Mouse (Mus musculus) intestine, postnatal 0 days (tissue): ENCODE measurements around the gene Zbtb21. TPM values are rescaled to one million over a fixed set of nuclear protein-coding genes. Genes with fewer than 3 reads are reported as not detected.
A peak's percentile ranks its signal among the peaks of the same experiment; 100 is the strongest.

Experiments used
- ATAC-seq: fragments of 200-750 bp; cut with Nextera tagmentation; 2 replicates; pipeline ENCODE4 v1.8.0; 2017; ENCODE audit warnings: mild to moderate bottlenecking, moderate TSS enrichment, moderate library complexity
- H3K27ac ChIP-seq: fragments of 300-500 bp; sonication (generic); 2 replicates; pipeline ENCODE4 v1.5.1; 2014; ENCODE audit warnings: mild to moderate bottlenecking, low read depth, low read length, moderate library complexity
- H3K27me3 ChIP-seq: fragments of 300-500 bp; sonication (generic); replicated peaks from 2 replicates; pipeline ENCODE4 v1.6.1; 2014; ENCODE audit warnings: low read length, mixed read lengths; ENCODE audit not compliant: control insufficient read depth, insufficient read depth
- H3K36me3 ChIP-seq: fragments of 300-500 bp; sonication (generic); 2 replicates; pipeline ENCODE4 v1.6.1; 2014; ENCODE audit warnings: mild to moderate bottlenecking, moderate library complexity; ENCODE audit not compliant: control insufficient read depth, insufficient read depth
- H3K4me1 ChIP-seq: fragments of 300-500 bp; sonication (generic); replicated peaks from 2 replicates; pipeline ENCODE4 v1.6.1; 2014; ENCODE audit warnings: antibody characterized with exemption, low read length, mixed read lengths; ENCODE audit not compliant: control insufficient read depth, insufficient read depth
- H3K4me2 ChIP-seq: fragments of 300-500 bp; sonication (generic); replicated peaks from 2 replicates; pipeline ENCODE4 v1.6.1; 2014; ENCODE audit warnings: low read depth, mild to moderate bottlenecking, moderate library complexity
- H3K4me3 ChIP-seq: fragments of 300-500 bp; sonication (generic); 2 replicates; pipeline ENCODE4 v1.5.1; 2014; ENCODE audit warnings: low read depth, low read length
- H3K9ac ChIP-seq: fragments of 300-500 bp; sonication (generic); 2 replicates; pipeline ENCODE4 v1.6.1; 2014; ENCODE audit warnings: mild to moderate bottlenecking, low read depth, low read length
- H3K9me3 ChIP-seq: fragments of 300-500 bp; sonication (generic); 2 replicates; pipeline ENCODE4 v1.6.1; 2016; ENCODE audit warnings: mixed run types; ENCODE audit not compliant: control insufficient read depth
- CTCF ChIP-seq: sonication (generic); IDR thresholded peaks from 2 replicates; pipeline ENCODE4 v1.5.1; 2016; ENCODE audit warnings: low read depth, mild to moderate bottlenecking, control low read depth, antibody characterized with exemption, moderate library complexity
- WGBS: fragments of 180-500 bp; shearing (Covaris S2); extraction: QIAGEN DNeasy Blood & Tissue Kit; methylation state at CpG from one replicate; pipeline ENCODE4 v1.1.7; 2014; 5-methylcytosine and 5-hydroxymethylcytosine counted together
- polyA plus RNA-seq: library from polyadenylated mRNA; unstranded; fragments of >200 nt; fragmentation: Nextera tagmentation; extraction: Ambion mirVana; gene quantifications from 2 replicates; pipeline ENCODE4 v1.2.1, GENCODE M21; 2015

Zbtb21 gene
- polyA plus RNA-seq, 1 experiment from 2014 or later: 4.2 TPM

GRCm38 (mm10) chr16:97984589-97984988 lies 22.2 kb upstream of the Zbtb21 start:
- Histone ChIP-seq H3K27ac (no peak overlapping the region), H3K27me3 (no peaks in the 10 kb centered on the region), H3K9me3 (no peaks in the 10 kb centered on the region), H3K4me2 (no peak overlapping the region), H3K36me3 (no peaks in the 10 kb centered on the region), H3K9ac (no peak overlapping the region), H3K4me3 (no peak overlapping the region), H3K4me1 (no peaks in the 10 kb centered on the region)
- no peak for TF ChIP-seq CTCF
- ATAC-seq: no peak
- WGBS: 80% methylated on average over 5 of the region's 5 CpGs

- H3K4me1 ChIP-seq: no peaks in the 10 kb centered on the region
- no peak overlapping the region for H3K4me2 ChIP-seq
- no peak overlapping the region for H3K9ac ChIP-seq
- no peaks in the 10 kb centered on the region for H3K36me3 ChIP-seq
- TF ChIP-seq CTCF: no peak
- no peak for ATAC-seq
- H3K4me3 ChIP-seq: no peak overlapping the region
- no peaks in the 10 kb centered on the region for H3K9me3 ChIP-seq
- no peak overlapping the region for H3K27ac ChIP-seq
- WGBS: 87% methylated on average over 1 of the region's 1 CpGs
- H3K27me3 ChIP-seq: no peaks in the 10 kb centered on the region
These were observed 18.9 kb upstream of the Zbtb21 start for GRCm38 (mm10) chr16:97981362-97981761.

- Histone ChIP-seq H3K9ac (no peak overlapping the region), H3K36me3 (no peaks in the 10 kb centered on the region), H3K4me2 (no peak overlapping the region), H3K27me3 (no peaks in the 10 kb centered on the region), H3K9me3 (no peaks in the 10 kb centered on the region), H3K4me1 (no peaks in the 10 kb centered on the region), H3K4me3 (no peak overlapping the region), H3K27ac (no peak overlapping the region)
- no peak for ATAC-seq
- TF ChIP-seq CTCF: no peak
- WGBS: 95% methylated on average over 3 of the region's 3 CpGs
These were observed 15.3 kb upstream of the Zbtb21 start for GRCm38 (mm10) chr16:97977722-97978121.

- H3K27ac ChIP-seq: no peak overlapping the region
- 75% methylated on average over 1 of the region's 1 CpGs for WGBS
- no peak overlapping the region for H3K4me2 ChIP-seq
- no peak overlapping the region for H3K4me3 ChIP-seq
- no peaks in the 10 kb centered on the region for H3K9me3 ChIP-seq
- no peaks in the 10 kb centered on the region for H3K4me1 ChIP-seq
- no peak for TF ChIP-seq CTCF
- no peak overlapping the region for H3K9ac ChIP-seq
- ATAC-seq: no peak
- H3K36me3 ChIP-seq: no peaks in the 10 kb centered on the region
- no peaks in the 10 kb centered on the region for H3K27me3 ChIP-seq
These were observed 14.9 kb upstream of the Zbtb21 start for GRCm38 (mm10) chr16:97977277-97977676.

- H3K4me2 ChIP-seq: no peak overlapping the region
- TF ChIP-seq CTCF: no peak
- H3K4me3 ChIP-seq: no peak overlapping the region
- H3K27ac ChIP-seq: no peak overlapping the region
- peaks cover 8% of the 10 kb centered on the region; the same call in 1 of the 2 replicates for H3K4me1 ChIP-seq
- no peak overlapping the region for H3K9ac ChIP-seq
- no peaks in the 10 kb centered on the region for H3K9me3 ChIP-seq
- 83% methylated on average over 3 of the region's 3 CpGs for WGBS
- H3K36me3 ChIP-seq: no peaks in the 10 kb centered on the region
- no peak for ATAC-seq
- no peaks in the 10 kb centered on the region for H3K27me3 ChIP-seq
These were observed 1.6 kb upstream of the Zbtb21 start for GRCm38 (mm10) chr16:97963956-97964540.

GRCm38 (mm10) chr16:97961381-97962150 lies 856 bp downstream of the Zbtb21 start:
- peak overlapping the region; percentile 85 for H3K4me2 ChIP-seq
- no peaks in the 10 kb centered on the region for H3K27me3 ChIP-seq
- no peak for TF ChIP-seq CTCF
- H3K4me3 ChIP-seq: peak overlapping the region; percentile 72
- peak overlapping the region; percentile 94 for H3K27ac ChIP-seq
- H3K9me3 ChIP-seq: no peaks in the 10 kb centered on the region
- 5% methylated on average over 36 of the region's 36 CpGs for WGBS
- peak; percentile 1; the same call in 1 of the 2 replicates for ATAC-seq
- peaks cover 1% of the 10 kb centered on the region; the same call in 1 of the 2 replicates for H3K36me3 ChIP-seq
- peaks cover 8% of the 10 kb centered on the region; the same call in 1 of the 2 replicates for H3K4me1 ChIP-seq
- H3K9ac ChIP-seq: peak overlapping the region; percentile 79
